Mouse (Mus musculus) naive thymus-derived CD4-positive, alpha-beta T cell, adult 2 months (primary cell): ENCODE measurements around the gene Rnf141.

Experiments used
- DNase-seq: peaks from one replicate; pipeline ENCODE4 v3.0.0-alpha.2; 2011; ENCODE audit warnings: low read depth

The Rnf141 gene

GRCm38 (mm10) chr7:110796367-110797051 lies 47.7 kb downstream of the Rnf141 start:
- peak; percentile 87 for DNase-seq

GRCm38 (mm10) chr7:110794722-110795121 lies 49.5 kb downstream of the Rnf141 start:
- DNase-seq = no peak

GRCm38 (mm10) chr7:110792834-110793233 lies 51.4 kb downstream of the Rnf141 start:
- DNase-seq = no peak

GRCm38 (mm10) chr7:110792201-110792600 lies 52.1 kb downstream of the Rnf141 start:
- DNase-seq = no peak

- DNase-seq = no peak
Measured at GRCm38 (mm10) chr7:110790878-110791277, 53.4 kb downstream of the Rnf141 start.

- no peak for DNase-seq
Measured at GRCm38 (mm10) chr7:110787310-110787709, 56.9 kb downstream of the Rnf141 start.

- no peak for DNase-seq
Measured at GRCm38 (mm10) chr7:110785741-110786146, 58.5 kb downstream of the Rnf141 start.

GRCm38 (mm10) chr7:110784965-110785364 lies 59.3 kb downstream of the Rnf141 start:
- DNase-seq = no peak

- no peak for DNase-seq
Measured at GRCm38 (mm10) chr7:110782845-110783478, 61.3 kb downstream of the Rnf141 start.

- no peak for DNase-seq
Measured at GRCm38 (mm10) chr7:110782135-110782534, 62.1 kb downstream of the Rnf141 start.

- DNase-seq = no peak
Measured at GRCm38 (mm10) chr7:110781231-110781711, 63.0 kb downstream of the Rnf141 start.

GRCm38 (mm10) chr7:110780520-110780919 lies 63.7 kb downstream of the Rnf141 start:
- no peak for DNase-seq

- DNase-seq = no peak
Measured at GRCm38 (mm10) chr7:110779605-110780111, 64.6 kb downstream of the Rnf141 start.

GRCm38 (mm10) chr7:110778933-110779332 lies 65.3 kb downstream of the Rnf141 start:
- DNase-seq = no peak

GRCm38 (mm10) chr7:110777146-110778001 lies 66.9 kb downstream of the Rnf141 start:
- no peak for DNase-seq

GRCm38 (mm10) chr7:110774674-110775073 lies 69.6 kb downstream of the Rnf141 start:
- DNase-seq = no peak

GRCm38 (mm10) chr7:110774077-110774476 lies 70.2 kb downstream of the Rnf141 start:
- no peak for DNase-seq

- DNase-seq = peak; percentile 31
Measured at GRCm38 (mm10) chr7:110773204-110774002, 70.9 kb downstream of the Rnf141 start.

GRCm38 (mm10) chr7:110772343-110772742 lies 71.9 kb downstream of the Rnf141 start:
- DNase-seq = no peak

GRCm38 (mm10) chr7:110770949-110771348 lies 73.3 kb downstream of the Rnf141 start:
- DNase-seq = no peak

GRCm38 (mm10) chr7:110769094-110769493 lies 75.2 kb downstream of the Rnf141 start:
- peak; percentile 66 for DNase-seq
